Mouse (Mus musculus) limb, embryonic 13.5 days (tissue): ENCODE results near the gene Stk39. TPM values are rescaled to one million over a fixed set of nuclear protein-coding genes. Genes with fewer than 3 reads are reported as not detected.

Experiments
- ATAC-seq: fragments of 200-750 bp; cut with Nextera tagmentation; 2 replicates; pipeline ENCODE4 v1.8.0; 2017; ENCODE audit warnings: low read depth, moderate number of reproducible peaks, moderate TSS enrichment; ENCODE audit not compliant: low FRiP score
- H3K27ac ChIP-seq: fragments of 300-500 bp; sonication (generic); 2 replicates; pipeline ENCODE4 v1.5.1; 2015; ENCODE audit warnings: inconsistent platforms, mild to moderate bottlenecking, moderate library complexity
- H3K27me3 ChIP-seq: fragments of 300-500 bp; sonication (generic); 2 replicates; pipeline ENCODE4 v1.6.1; 2015; ENCODE audit warnings: mild to moderate bottlenecking, inconsistent platforms
- H3K36me3 ChIP-seq: fragments of 300-500 bp; sonication (generic); 2 replicates; pipeline ENCODE4 v1.6.1; 2015; ENCODE audit warnings: inconsistent platforms, mild to moderate bottlenecking, moderate library complexity
- H3K4me1 ChIP-seq: fragments of 300-500 bp; sonication (generic); 2 replicates; pipeline ENCODE4 v1.6.1; 2015; ENCODE audit warnings: inconsistent platforms
- H3K4me2 ChIP-seq: fragments of 300-500 bp; sonication (generic); replicated peaks from 2 replicates; pipeline ENCODE4 v1.6.1; 2015; ENCODE audit warnings: inconsistent platforms, mild to moderate bottlenecking, moderate library complexity
- H3K4me3 ChIP-seq: fragments of 300-500 bp; sonication (generic); 2 replicates; pipeline ENCODE4 v1.5.1; 2015; ENCODE audit warnings: moderate library complexity, mild to moderate bottlenecking, inconsistent platforms
- H3K9ac ChIP-seq: fragments of 300-500 bp; sonication (generic); 2 replicates; pipeline ENCODE4 v1.6.1; 2015; ENCODE audit warnings: mild to moderate bottlenecking, inconsistent platforms
- H3K9me3 ChIP-seq: fragments of 300-500 bp; sonication (generic); 2 replicates; pipeline ENCODE4 v1.6.1; 2016; ENCODE audit warnings: inconsistent platforms
- WGBS: fragments of 180-500 bp; shearing (Covaris S2); methylation state at CpG from one replicate; pipeline ENCODE4 v1.1.7; 2015; 5-methylcytosine and 5-hydroxymethylcytosine counted together
- polyA plus RNA-seq: library from polyadenylated mRNA; unstranded; fragments of >200 nt; fragmentation: Nextera tagmentation; extraction: Ambion mirVana; gene quantifications from 2 replicates; pipeline ENCODE4 v1.2.1, GENCODE M21; 2015

Gene Stk39
- polyA plus RNA-seq, 1 experiment from 2014 or later, result 14.8 TPM

GRCm38 (mm10) chr2:68434576-68434975, 37.5 kb downstream of the Stk39 start:
- ATAC-seq, result no peak
- 41% methylated on average over 5 of the region's 5 CpGs for WGBS
- H3K27me3 ChIP-seq, result no peaks in the 10 kb centered on the region

GRCm38 (mm10) chr2:68433736-68434312, 38.2 kb downstream of the Stk39 start:
- H3K27me3 ChIP-seq, result no peaks in the 10 kb centered on the region
- no peaks in the 10 kb centered on the region for H3K36me3 ChIP-seq
- H3K9ac ChIP-seq, result no peak overlapping the region
- WGBS, result 87% methylated on average over 9 of the region's 9 CpGs
- H3K4me1 ChIP-seq, result peaks cover 45% of the 10 kb centered on the region
- H3K9me3 ChIP-seq, result no peaks in the 10 kb centered on the region
- no peak overlapping the region for H3K4me2 ChIP-seq
- no peak overlapping the region for H3K4me3 ChIP-seq
- H3K27ac ChIP-seq, result no peak overlapping the region
- ATAC-seq, result no peak

More at GRCm38 (mm10) chr2:68434576-68434975, 37.5 kb downstream of the Stk39 start:
- H3K36me3 ChIP-seq, result no peaks in the 10 kb centered on the region
- H3K4me2 ChIP-seq, result no peak overlapping the region
- no peak overlapping the region for H3K9ac ChIP-seq
- no peak overlapping the region for H3K27ac ChIP-seq
- H3K9me3 ChIP-seq, result no peaks in the 10 kb centered on the region
- peaks cover 37% of the 10 kb centered on the region for H3K4me1 ChIP-seq
- no peak overlapping the region for H3K4me3 ChIP-seq

- 71% methylated on average over 4 of the region's 4 CpGs for WGBS
- H3K27me3 ChIP-seq, result no peaks in the 10 kb centered on the region
- H3K4me3 ChIP-seq, result no peak overlapping the region
- no peak overlapping the region for H3K27ac ChIP-seq
- no peak for ATAC-seq
- H3K9me3 ChIP-seq, result no peaks in the 10 kb centered on the region
- H3K36me3 ChIP-seq, result no peaks in the 10 kb centered on the region
- H3K4me1 ChIP-seq, result peaks cover 53% of the 10 kb centered on the region
- no peak overlapping the region for H3K4me2 ChIP-seq
- H3K9ac ChIP-seq, result no peak overlapping the region
Observed at GRCm38 (mm10) chr2:68432834-68433233, 39.2 kb downstream of the Stk39 start.

DNA sequence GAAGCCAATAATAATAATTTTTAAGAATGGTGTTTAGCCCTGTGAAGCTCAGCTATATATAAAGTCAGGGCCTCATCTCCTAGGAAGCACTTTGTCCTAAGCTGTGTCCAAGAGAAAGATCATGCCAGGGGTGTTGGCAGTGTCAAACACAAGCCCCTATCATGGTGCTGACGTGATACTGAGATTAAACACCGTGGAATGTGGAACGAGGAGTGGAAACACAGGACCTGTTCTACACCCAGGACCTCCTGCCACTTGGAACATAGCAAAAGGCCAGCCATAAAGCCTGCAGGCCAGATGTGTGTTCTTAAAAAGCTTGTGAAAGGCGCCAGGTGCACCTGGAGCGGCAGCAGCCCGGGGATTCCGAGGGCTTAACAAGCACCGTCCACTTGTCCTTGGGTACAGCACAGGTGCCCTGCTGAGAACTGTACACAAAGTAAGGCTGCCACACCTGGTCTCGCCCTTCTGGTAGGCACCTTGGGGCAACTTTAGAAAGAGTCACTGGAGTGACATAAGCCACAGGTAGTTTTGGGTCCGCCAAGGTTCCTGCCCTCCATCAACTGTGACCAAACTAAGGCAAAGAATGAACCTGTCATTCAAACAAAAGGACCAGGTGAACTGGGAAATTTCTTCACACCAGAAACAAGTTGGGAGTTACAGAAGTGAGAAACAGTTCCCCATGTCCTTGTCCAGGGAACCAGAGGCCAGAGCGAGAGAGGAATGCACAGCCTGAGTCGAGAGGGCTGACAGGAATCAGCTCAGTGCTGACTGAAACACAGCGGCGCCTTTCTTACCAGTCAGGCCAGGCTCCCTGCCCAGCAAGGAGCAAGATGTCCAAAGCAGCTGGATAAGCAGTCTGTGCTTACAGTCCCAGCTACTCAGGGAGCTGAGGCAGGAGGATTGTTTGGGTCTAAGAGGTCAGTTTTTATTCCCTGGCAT, 40.8 kb downstream of the Stk39 start:
- Histone ChIP-seq H3K4me1 (peaks cover 57% of the 10 kb centered on the region), H3K4me3 (no peak overlapping the region), H3K9ac (no peak overlapping the region), H3K4me2 (no peak overlapping the region), H3K9me3 (no peaks in the 10 kb centered on the region), H3K27ac (no peak overlapping the region), H3K27me3 (no peaks in the 10 kb centered on the region), H3K36me3 (no peaks in the 10 kb centered on the region)
- peak; percentile 24; the same call in 1 of the 2 replicates for ATAC-seq
- 40% methylated on average over 14 of the region's 14 CpGs for WGBS

DNA sequence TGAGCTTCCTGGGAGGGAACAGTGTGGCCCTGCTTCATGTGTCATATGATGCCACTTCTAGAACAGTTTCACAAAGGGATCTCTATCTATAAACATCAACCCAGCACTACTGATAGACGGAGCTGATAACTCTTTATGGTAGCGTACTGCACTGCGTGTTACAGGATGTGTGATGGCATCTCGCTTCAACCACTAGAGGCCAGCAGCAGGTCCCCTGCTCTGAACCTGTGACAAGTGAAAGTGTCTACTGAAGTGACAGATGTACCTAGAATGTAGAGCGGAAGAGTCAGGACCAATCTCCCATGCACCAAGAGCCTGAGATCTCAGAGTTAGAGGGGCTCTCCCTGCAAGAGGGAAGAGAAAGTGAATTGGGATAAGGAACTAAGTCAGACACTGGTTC, 41.6 kb downstream of the Stk39 start:
- Histone ChIP-seq H3K4me3 (no peak overlapping the region), H3K9me3 (no peaks in the 10 kb centered on the region), H3K4me1 (peaks cover 49% of the 10 kb centered on the region), H3K36me3 (no peaks in the 10 kb centered on the region), H3K27ac (no peak overlapping the region), H3K27me3 (no peaks in the 10 kb centered on the region), H3K9ac (no peak overlapping the region), H3K4me2 (no peak overlapping the region)
- ATAC-seq, result no peak
- 86% methylated on average over 5 of the region's 5 CpGs for WGBS

GRCm38 (mm10) chr2:68429436-68429835, 42.6 kb downstream of the Stk39 start:
- peaks cover 38% of the 10 kb centered on the region for H3K4me1 ChIP-seq
- no peaks in the 10 kb centered on the region for H3K27me3 ChIP-seq
- no peak overlapping the region for H3K4me2 ChIP-seq
- no peak overlapping the region for H3K4me3 ChIP-seq
- H3K9ac ChIP-seq, result no peak overlapping the region
- H3K9me3 ChIP-seq, result no peaks in the 10 kb centered on the region
- no peak overlapping the region for H3K27ac ChIP-seq
- no peaks in the 10 kb centered on the region for H3K36me3 ChIP-seq
- no peak; the same call in 1 of the 2 replicates for ATAC-seq
- 63% methylated on average over 4 of the region's 4 CpGs for WGBS

GRCm38 (mm10) chr2:68426977-68427577, 45.0 kb downstream of the Stk39 start:
- Histone ChIP-seq H3K4me1 (peaks cover 32% of the 10 kb centered on the region), H3K36me3 (no peaks in the 10 kb centered on the region), H3K27me3 (no peaks in the 10 kb centered on the region), H3K9ac (no peak overlapping the region), H3K4me3 (no peak overlapping the region), H3K9me3 (no peaks in the 10 kb centered on the region), H3K4me2 (no peak overlapping the region), H3K27ac (no peak overlapping the region)
- no peak for ATAC-seq
- 37% methylated on average over 5 of the region's 5 CpGs for whole genome bisulfite sequencing

DNA sequence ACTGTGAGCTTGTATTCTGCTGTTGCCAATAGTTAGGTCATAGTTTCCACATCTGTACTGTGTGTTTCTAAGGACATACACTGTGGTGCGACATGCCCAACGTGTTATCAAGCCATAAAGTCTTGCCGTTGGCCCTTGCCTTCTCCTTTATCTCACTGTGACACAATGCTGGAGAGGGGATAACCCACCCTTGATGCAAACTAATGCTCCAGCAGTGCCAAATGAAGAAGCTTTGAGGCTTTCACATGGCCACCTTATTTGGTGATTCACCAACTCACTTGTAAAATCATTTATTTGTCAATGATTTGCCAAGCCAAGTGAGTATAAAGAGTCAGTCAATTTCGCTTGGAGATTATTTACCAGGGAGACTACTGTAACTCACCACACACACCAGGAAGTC, 46.0 kb downstream of the Stk39 start:
- Histone ChIP-seq H3K4me3 (no peak overlapping the region), H3K36me3 (no peaks in the 10 kb centered on the region), H3K27ac (no peak overlapping the region), H3K27me3 (no peaks in the 10 kb centered on the region), H3K9ac (no peak overlapping the region), H3K9me3 (no peaks in the 10 kb centered on the region), H3K4me2 (no peak overlapping the region), H3K4me1 (peaks cover 29% of the 10 kb centered on the region)
- ATAC-seq, result no peak
- 88% methylated on average over 4 of the region's 4 CpGs for WGBS

DNA sequence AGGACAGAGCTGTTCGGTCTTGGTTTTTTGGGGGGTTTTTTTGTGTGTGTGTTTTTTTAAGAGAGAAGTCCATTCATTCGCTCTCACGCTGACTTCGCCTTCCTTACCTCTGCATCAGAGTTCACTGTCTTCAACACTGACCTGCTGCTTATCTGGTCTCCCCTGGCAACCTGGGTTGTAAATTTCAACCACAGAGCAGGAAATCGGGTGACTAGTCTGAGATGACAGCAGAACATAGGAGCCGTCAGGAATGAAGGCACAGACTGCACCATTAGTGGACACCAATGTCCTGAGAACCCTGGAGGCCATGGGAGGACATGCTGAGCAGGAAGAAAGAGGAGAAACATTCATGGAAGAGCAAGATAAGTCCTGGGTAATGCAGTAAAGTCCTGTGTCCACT, 51.1 kb downstream of the Stk39 start:
- no peak for ATAC-seq
- no peak overlapping the region for H3K4me2 ChIP-seq
- WGBS, result 65% methylated on average over 6 of the region's 6 CpGs

GRCm38 (mm10) chr2:68420223-68420622, 51.8 kb downstream of the Stk39 start:
- Histone ChIP-seq H3K4me2 (no peak overlapping the region), H3K36me3 (no peaks in the 10 kb centered on the region), H3K9me3 (no peaks in the 10 kb centered on the region), H3K4me1 (no peaks in the 10 kb centered on the region), H3K27me3 (no peaks in the 10 kb centered on the region), H3K27ac (no peak overlapping the region), H3K4me3 (no peak overlapping the region), H3K9ac (no peak overlapping the region)
- ATAC-seq, result no peak
- 86% methylated on average over 6 of the region's 6 CpGs for WGBS

More for the DNA sequence above, 51.1 kb downstream of the Stk39 start:
- no peaks in the 10 kb centered on the region for H3K4me1 ChIP-seq
- no peaks in the 10 kb centered on the region for H3K27me3 ChIP-seq
- H3K36me3 ChIP-seq, result no peaks in the 10 kb centered on the region
- no peaks in the 10 kb centered on the region for H3K9me3 ChIP-seq
- H3K27ac ChIP-seq, result no peak overlapping the region
- no peak overlapping the region for H3K9ac ChIP-seq
- no peak overlapping the region for H3K4me3 ChIP-seq

- H3K27ac ChIP-seq, result no peak overlapping the region
- no peaks in the 10 kb centered on the region for H3K36me3 ChIP-seq
- WGBS, result 87% methylated on average over 7 of the region's 7 CpGs
- H3K27me3 ChIP-seq, result no peaks in the 10 kb centered on the region
- ATAC-seq, result no peak
- H3K4me3 ChIP-seq, result no peak overlapping the region
- no peak overlapping the region for H3K9ac ChIP-seq
- no peaks in the 10 kb centered on the region for H3K9me3 ChIP-seq
- no peaks in the 10 kb centered on the region for H3K4me1 ChIP-seq
- H3K4me2 ChIP-seq, result no peak overlapping the region
Observed at GRCm38 (mm10) chr2:68419746-68420145, 52.3 kb downstream of the Stk39 start.

DNA sequence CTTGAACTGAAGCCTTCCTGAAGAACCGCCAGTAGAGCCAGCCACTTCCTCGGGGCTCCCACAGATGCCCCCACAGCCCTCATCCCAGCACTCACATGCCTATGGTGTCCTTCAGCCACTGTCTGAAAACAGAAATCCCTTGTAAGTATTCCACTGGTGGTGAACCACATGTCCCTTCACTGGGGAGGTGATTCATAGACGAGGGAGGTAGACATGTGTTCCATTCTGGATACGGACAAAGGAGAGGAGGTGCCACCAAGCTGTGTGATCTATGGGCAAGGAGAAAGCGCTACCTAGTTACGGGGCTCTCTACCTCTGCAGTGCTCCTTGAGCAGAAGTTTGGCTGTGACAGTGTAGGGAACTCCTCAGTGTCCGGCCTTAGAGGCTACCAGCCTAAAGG, 52.9 kb downstream of the Stk39 start:
- Histone ChIP-seq H3K27me3 (no peaks in the 10 kb centered on the region), H3K36me3 (no peaks in the 10 kb centered on the region), H3K9ac (no peak overlapping the region), H3K4me3 (no peak overlapping the region), H3K9me3 (no peaks in the 10 kb centered on the region; the same call in 1 of the 2 replicates), H3K27ac (no peak overlapping the region), H3K4me2 (no peak overlapping the region), H3K4me1 (no peaks in the 10 kb centered on the region)
- ATAC-seq, result no peak
- 91% methylated on average over 7 of the region's 7 CpGs for WGBS
